Mouse (Mus musculus) small intestine, adult 2 months (tissue): ENCODE measurements at regions not wholly inside any gene's neighbourhood (a gene's known extent, or its start where the extent isn't known, plus 50 kb on each side); places are given as distances from the start of the nearest gene placed in this dataset.

Source experiments
- CTCF ChIP-seq: fragments of 200-500 bp; IDR thresholded peaks from 2 replicates; pipeline ENCODE4 v1.5.1; 2012; ENCODE audit warnings: low read depth, mild to moderate bottlenecking, control low read depth, inconsistent platforms, low read length, moderate library complexity, mixed read lengths; ENCODE audit not compliant: insufficient replicate concordance, insufficient read length; ENCODE audit errors: extremely low read depth
- POLR2A ChIP-seq: fragments of 200-500 bp; IDR thresholded peaks from 2 replicates; pipeline ENCODE4 v1.6.1; 2012; ENCODE audit warnings: low read depth, mild to moderate bottlenecking, control low read depth, inconsistent platforms, low read length, moderate library complexity

DNA sequence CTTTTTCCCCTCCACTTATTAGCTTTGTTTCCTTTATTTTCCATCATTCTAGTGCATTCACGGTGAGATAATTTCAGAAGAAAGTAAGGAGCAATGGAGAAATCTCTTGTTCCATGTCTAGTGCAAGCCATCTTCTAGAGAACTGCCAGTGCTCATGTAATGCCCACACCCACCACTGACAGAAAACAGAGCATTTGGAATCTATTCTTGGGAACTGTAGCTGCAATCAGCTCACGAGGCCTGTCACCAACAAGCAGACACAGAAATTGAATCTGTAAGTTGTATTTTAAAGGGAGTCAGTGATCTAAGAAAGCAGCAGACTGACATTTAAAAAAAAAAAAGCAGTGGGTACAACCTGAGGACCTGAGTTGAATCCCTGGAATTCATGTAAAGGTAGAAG, 92.6 kb downstream of the S1pr1 start:
- no peak for TF ChIP-seq CTCF
- no peak for TF ChIP-seq POLR2A
